Mouse (Mus musculus): ENCODE results near the gene Notch2. TPM values are rescaled to one million over a fixed set of nuclear protein-coding genes. Genes with fewer than 3 reads are reported as not detected.

Gene Notch2
- polyA plus RNA-seq, 1 experiment, result 15.6 TPM

DNA sequence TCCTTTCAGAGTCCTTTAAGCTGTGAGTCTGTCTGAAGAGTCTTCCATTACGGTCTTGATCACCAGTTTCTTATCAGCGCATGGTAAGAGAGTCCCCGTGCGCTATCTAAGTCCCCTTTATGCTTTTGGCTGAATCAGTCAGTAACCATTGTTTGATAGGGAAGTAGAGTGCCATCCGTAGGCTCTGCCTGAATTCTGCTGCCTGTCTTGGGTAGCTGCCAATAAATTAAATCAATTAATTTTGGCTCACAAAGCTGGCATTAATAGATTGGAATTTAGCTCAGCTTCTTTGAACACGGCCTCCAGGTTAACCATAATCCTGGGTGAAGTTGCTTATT, 41.6 kb downstream of the Notch2 start:
- H3K4me3 ChIP-seq (ENCODE audit: insufficient read depth, poor library complexity, severe bottlenecking), result no peak overlapping the region
- TF ChIP-seq MYOG (IDR thresholded peaks at IDR 0.05; ENCODE audit: control insufficient read depth, extremely low read depth, insufficient read length), result no peak
- peaks cover 34% of the 10 kb centered on the region for H3K36me3 ChIP-seq (ENCODE audit: control insufficient read depth, insufficient read depth)
- H3K79me2 ChIP-seq (ENCODE audit: control insufficient read depth, insufficient read depth), result peaks cover 89% of the 10 kb centered on the region
- peaks cover 72% of the 10 kb centered on the region for H3K79me3 ChIP-seq (ENCODE audit: low read depth)
- no peak overlapping the region for H3ac ChIP-seq (ENCODE audit: control insufficient read depth, insufficient read length, low read depth)
- no peaks in the 10 kb centered on the region for H3K27me3 ChIP-seq (ENCODE audit: control insufficient read depth, insufficient read depth, insufficient read length)

GRCm38 (mm10) chr3:98055808-98056728, 42.7 kb downstream of the Notch2 start:
- TF ChIP-seq MAX (IDR thresholded peaks at IDR 0.05) (peak; percentile 89), CTCF (IDR thresholded peaks at IDR 0.05; ENCODE audit: control insufficient read depth, insufficient read depth, insufficient read length) (no peak), USF1 (IDR thresholded peaks at IDR 0.05; ENCODE audit: low read depth) (no peak), CEBPB (IDR thresholded peaks at IDR 0.05; ENCODE audit: low read depth) (peak; percentile 25), MYOD1 (IDR thresholded peaks at IDR 0.05; ENCODE audit: control insufficient read depth, insufficient read length, low read depth) (no peak), FOSL1 (IDR thresholded peaks at IDR 0.05; ENCODE audit: insufficient read depth, low read length, poor library complexity, severe bottlenecking) (no peak)
- Histone ChIP-seq H3K36me3 (ENCODE audit: control insufficient read depth, insufficient read depth) (peaks cover 24% of the 10 kb centered on the region), H3K4me3 (ENCODE audit: insufficient read depth, poor library complexity, severe bottlenecking) (no peak overlapping the region), H3K27me3 (ENCODE audit: control insufficient read depth, insufficient read depth, insufficient read length) (no peaks in the 10 kb centered on the region), H3K79me2 (ENCODE audit: control insufficient read depth, insufficient read depth) (peaks cover 89% of the 10 kb centered on the region), H3K79me3 (ENCODE audit: low read depth) (peaks cover 71% of the 10 kb centered on the region), H3ac (ENCODE audit: control insufficient read depth, insufficient read length, low read depth) (peak overlapping the region; percentile 50)

DNA sequence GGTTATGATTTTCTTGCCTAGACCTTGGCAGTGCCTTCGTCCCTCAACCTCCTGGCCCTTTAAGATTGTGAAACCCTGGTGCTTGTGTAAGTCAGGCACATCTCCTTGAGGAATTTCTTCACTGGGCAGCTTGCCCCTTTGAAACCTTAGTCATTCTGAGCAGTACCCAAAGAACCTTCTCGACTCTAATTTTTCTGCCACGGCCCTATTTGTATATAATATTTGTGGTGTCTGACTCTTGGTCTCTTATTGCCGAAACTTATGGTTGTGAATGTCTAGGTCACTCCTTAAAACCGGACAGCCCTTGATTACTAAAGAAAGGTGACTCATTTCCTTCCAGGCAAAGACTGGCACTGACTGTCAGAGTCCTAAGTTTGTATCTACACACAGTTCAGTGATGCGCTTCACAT, 43.6 kb downstream of the Notch2 start:
- H3K79me2 ChIP-seq (ENCODE audit: control insufficient read depth, insufficient read depth), result peaks cover 89% of the 10 kb centered on the region
- peaks cover 24% of the 10 kb centered on the region for H3K36me3 ChIP-seq (ENCODE audit: control insufficient read depth, insufficient read depth)
- peaks cover 71% of the 10 kb centered on the region for H3K79me3 ChIP-seq (ENCODE audit: low read depth)
- TF ChIP-seq CTCF (IDR thresholded peaks at IDR 0.05; ENCODE audit: control insufficient read depth, insufficient read depth, insufficient read length) (no peak), MYOD1 (IDR thresholded peaks at IDR 0.05; ENCODE audit: control insufficient read depth, insufficient read length, low read depth) (no peak), CEBPB (IDR thresholded peaks at IDR 0.05; ENCODE audit: low read depth) (peak; percentile 99), MAX (IDR thresholded peaks at IDR 0.05) (peak; percentile 13), USF1 (IDR thresholded peaks at IDR 0.05; ENCODE audit: low read depth) (no peak), MYOG (IDR thresholded peaks at IDR 0.05; ENCODE audit: control insufficient read depth, extremely low read depth, insufficient read length) (no peak), FOSL1 (IDR thresholded peaks at IDR 0.05; ENCODE audit: insufficient read depth, low read length, poor library complexity, severe bottlenecking) (peak; percentile 82)
- H3ac ChIP-seq (ENCODE audit: control insufficient read depth, insufficient read length, low read depth), result no peak overlapping the region
- no peaks in the 10 kb centered on the region for H3K27me3 ChIP-seq (ENCODE audit: control insufficient read depth, insufficient read depth, insufficient read length)
- no peak overlapping the region for H3K4me3 ChIP-seq (ENCODE audit: insufficient read depth, poor library complexity, severe bottlenecking)

DNA sequence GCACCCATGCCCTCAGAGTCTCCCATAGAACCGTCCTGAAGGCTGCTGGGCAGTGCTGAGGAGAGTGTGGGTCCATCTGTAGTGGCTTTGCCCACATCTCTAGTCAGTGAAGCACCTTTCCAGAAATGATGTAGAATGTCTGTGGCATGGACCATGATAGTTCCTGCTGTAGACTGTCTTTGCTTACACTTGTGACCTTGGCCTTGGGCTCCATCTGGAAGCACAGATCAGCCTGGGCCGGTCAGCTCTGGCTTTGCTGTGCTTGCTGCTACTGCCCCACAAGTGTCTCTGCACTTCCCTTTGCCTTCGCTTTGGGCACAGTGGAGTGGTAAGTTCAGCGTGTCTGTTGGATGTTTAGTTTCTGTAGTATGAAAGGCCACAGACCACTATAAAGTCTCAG, 45.7 kb downstream of the Notch2 start:
- TF ChIP-seq CEBPB (IDR thresholded peaks at IDR 0.05; ENCODE audit: low read depth), result no peak
- TF ChIP-seq CTCF (IDR thresholded peaks at IDR 0.05; ENCODE audit: control insufficient read depth, insufficient read depth, insufficient read length), result no peak
- TF ChIP-seq MYOG (IDR thresholded peaks at IDR 0.05; ENCODE audit: control insufficient read depth, extremely low read depth, insufficient read length), result no peak
- TF ChIP-seq USF1 (IDR thresholded peaks at IDR 0.05; ENCODE audit: low read depth), result no peak
- TF ChIP-seq MAX (IDR thresholded peaks at IDR 0.05), result no peak
- no peak for TF ChIP-seq MYOD1 (IDR thresholded peaks at IDR 0.05; ENCODE audit: control insufficient read depth, insufficient read length, low read depth)
- TF ChIP-seq FOSL1 (IDR thresholded peaks at IDR 0.05; ENCODE audit: insufficient read depth, low read length, poor library complexity, severe bottlenecking), result no peak
- Histone ChIP-seq H3K79me3 (ENCODE audit: low read depth) (peaks cover 64% of the 10 kb centered on the region), H3K36me3 (ENCODE audit: control insufficient read depth, insufficient read depth) (peaks cover 24% of the 10 kb centered on the region), H3ac (ENCODE audit: control insufficient read depth, insufficient read length, low read depth) (no peak overlapping the region), H3K79me2 (ENCODE audit: control insufficient read depth, insufficient read depth) (peaks cover 89% of the 10 kb centered on the region), H3K27me3 (ENCODE audit: control insufficient read depth, insufficient read depth, insufficient read length) (no peaks in the 10 kb centered on the region), H3K4me3 (ENCODE audit: insufficient read depth, poor library complexity, severe bottlenecking) (no peak overlapping the region)

DNA sequence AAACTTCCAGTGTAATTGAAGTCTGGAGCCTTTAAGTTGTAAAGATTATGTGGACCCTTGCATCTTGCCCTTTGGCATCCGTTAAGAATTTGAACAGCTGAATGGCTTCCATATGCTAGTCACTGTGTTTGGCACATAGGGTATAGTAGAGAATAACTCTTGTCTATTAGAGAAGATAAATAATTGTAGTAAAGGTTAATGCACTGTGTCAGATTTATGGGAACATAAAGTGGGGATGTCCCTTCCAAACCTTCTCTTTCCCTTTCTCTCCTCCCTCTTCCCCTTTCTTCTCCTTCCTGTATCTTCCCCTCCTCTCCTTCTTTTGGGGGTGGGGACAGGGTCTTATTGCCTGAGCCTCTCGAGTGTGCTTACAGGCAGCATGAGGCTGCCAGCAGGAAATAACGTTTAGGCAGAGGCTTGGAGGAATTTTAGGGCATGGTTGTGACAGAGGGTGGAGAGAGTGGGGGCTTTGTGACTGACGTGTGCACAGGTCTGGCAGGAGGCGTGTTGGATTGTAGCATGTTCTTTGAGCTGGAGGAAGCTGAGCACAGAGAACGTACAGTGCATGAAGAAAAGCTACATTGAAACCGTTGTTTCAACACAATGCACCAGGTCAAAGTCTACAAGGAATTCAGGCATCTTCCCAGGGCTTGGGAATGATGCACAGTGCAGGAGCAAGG, 47.8 kb downstream of the Notch2 start:
- Histone ChIP-seq H3K4me3 (ENCODE audit: insufficient read depth, poor library complexity, severe bottlenecking) (no peak overlapping the region), H3K36me3 (ENCODE audit: control insufficient read depth, insufficient read depth) (peaks cover 18% of the 10 kb centered on the region), H3K27me3 (ENCODE audit: control insufficient read depth, insufficient read depth, insufficient read length) (no peaks in the 10 kb centered on the region), H3ac (ENCODE audit: control insufficient read depth, insufficient read length, low read depth) (no peak overlapping the region), H3K79me2 (ENCODE audit: control insufficient read depth, insufficient read depth) (peaks cover 89% of the 10 kb centered on the region), H3K79me3 (ENCODE audit: low read depth) (peaks cover 73% of the 10 kb centered on the region)
- no peak for TF ChIP-seq MAX (IDR thresholded peaks at IDR 0.05)
- no peak for TF ChIP-seq USF1 (IDR thresholded peaks at IDR 0.05; ENCODE audit: low read depth)
- no peak for TF ChIP-seq MYOG (IDR thresholded peaks at IDR 0.05; ENCODE audit: control insufficient read depth, extremely low read depth, insufficient read length)
- TF ChIP-seq CTCF (IDR thresholded peaks at IDR 0.05; ENCODE audit: control insufficient read depth, insufficient read depth, insufficient read length), result no peak
- no peak for TF ChIP-seq CEBPB (IDR thresholded peaks at IDR 0.05; ENCODE audit: low read depth)
- no peak for TF ChIP-seq FOSL1 (IDR thresholded peaks at IDR 0.05; ENCODE audit: insufficient read depth, low read length, poor library complexity, severe bottlenecking)
- no peak for TF ChIP-seq MYOD1 (IDR thresholded peaks at IDR 0.05; ENCODE audit: control insufficient read depth, insufficient read length, low read depth)
